Mouse (Mus musculus) hindbrain, embryonic 12.5 days (tissue): ENCODE measurements around the gene Sphk2. TPM values are rescaled to one million over a fixed set of nuclear protein-coding genes. Genes with fewer than 3 reads are reported as not detected.

Source experiments
- ATAC-seq: fragments of 200-750 bp; cut with Nextera tagmentation; 2 replicates; pipeline ENCODE4 v1.8.0; 2017; ENCODE audit warnings: moderate TSS enrichment; ENCODE audit not compliant: low FRiP score
- H3K27ac ChIP-seq: fragments of 300-500 bp; sonication (generic); 2 replicates; pipeline ENCODE4 v1.5.1; 2016; ENCODE audit warnings: mild to moderate bottlenecking
- H3K27me3 ChIP-seq: fragments of 300-500 bp; sonication (generic); 2 replicates; pipeline ENCODE4 v1.6.1; 2016; ENCODE audit warnings: mild to moderate bottlenecking
- H3K36me3 ChIP-seq: fragments of 300-500 bp; sonication (generic); 2 replicates; pipeline ENCODE4 v1.6.1; 2016; ENCODE audit warnings: mild to moderate bottlenecking
- H3K4me1 ChIP-seq: fragments of 300-500 bp; sonication (generic); 2 replicates; pipeline ENCODE4 v1.6.1; 2016
- H3K4me2 ChIP-seq: fragments of 300-500 bp; sonication (generic); replicated peaks from 2 replicates; pipeline ENCODE4 v1.6.1; 2016; ENCODE audit warnings: mild to moderate bottlenecking
- H3K4me3 ChIP-seq: fragments of 300-500 bp; sonication (generic); 2 replicates; pipeline ENCODE4 v1.5.1; 2016; ENCODE audit warnings: mild to moderate bottlenecking
- H3K9ac ChIP-seq: fragments of 300-500 bp; sonication (generic); 2 replicates; pipeline ENCODE4 v1.6.1; 2016; ENCODE audit warnings: mild to moderate bottlenecking, moderate library complexity
- H3K9me3 ChIP-seq: fragments of 300-500 bp; sonication (generic); replicated peaks from 2 replicates; pipeline ENCODE4 v1.6.1; 2016; ENCODE audit warnings: mild to moderate bottlenecking
- WGBS: fragments of 180-500 bp; shearing (Covaris S2); methylation state at CpG from one replicate; pipeline ENCODE4 v1.1.7; 2016; 5-methylcytosine and 5-hydroxymethylcytosine counted together
- polyA plus RNA-seq: library from polyadenylated mRNA; unstranded; fragments of >200 nt; fragmentation: Nextera tagmentation; extraction: Ambion mirVana; gene quantifications from 2 replicates; pipeline ENCODE4 v1.2.1, GENCODE M21; 2016

The Sphk2 gene
- 28.7 and 30.3 TPM in 2 replicates for polyA plus RNA-seq

DNA sequence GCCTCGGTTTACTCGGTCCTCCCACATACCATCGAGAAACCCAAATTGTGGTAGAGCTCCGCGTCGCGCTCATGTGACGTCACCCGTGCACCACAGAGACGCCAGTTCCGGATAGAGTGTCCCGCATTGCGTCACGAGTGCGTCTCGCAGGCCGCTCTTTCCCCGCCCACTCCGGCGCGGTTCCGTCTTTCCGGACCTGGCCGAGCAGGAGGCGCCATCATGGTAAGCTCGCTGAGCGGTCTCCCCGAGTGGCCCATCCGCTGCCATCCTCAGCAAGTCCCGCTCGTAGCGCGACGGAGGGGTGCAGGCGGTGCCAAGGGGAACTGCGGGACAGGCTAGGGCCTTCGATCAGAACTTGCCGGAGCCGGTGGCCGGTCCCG, at the start of gene Sphk2:
Gene Sphk2 (minus strand): TSS at position 85 of the 380 bp plus-strand sequence.
- peak within 1 kb of the TSS; percentile 87 for H3K4me3 ChIP-seq
- ATAC-seq: peak; percentile 70
- H3K27me3 ChIP-seq: no peaks in the 10 kb centered on the region
- peak within 1 kb of the TSS; percentile 91 for H3K9ac ChIP-seq
- H3K4me1 ChIP-seq: peaks cover 55% of the 10 kb centered on the region
- WGBS: under 1% methylated on average over 41 of the region's 41 CpGs
- peak within 1 kb of the TSS; percentile 93 for H3K4me2 ChIP-seq
- H3K9me3 ChIP-seq: no peaks in the 10 kb centered on the region
- H3K36me3 ChIP-seq: peaks cover 44% of the 10 kb centered on the region
- peak within 1 kb of the TSS; percentile 90 for H3K27ac ChIP-seq

GRCm38 (mm10) chr7:45767500-45767899, 49.7 kb upstream of the Sphk2 start:
- no peaks in the 10 kb centered on the region for H3K36me3 ChIP-seq
- no peak overlapping the region for H3K9ac ChIP-seq
- H3K4me2 ChIP-seq: no peak overlapping the region
- no peak overlapping the region for H3K4me3 ChIP-seq
- no peaks in the 10 kb centered on the region for H3K4me1 ChIP-seq
- WGBS: 89% methylated on average over 6 of the region's 6 CpGs
- H3K9me3 ChIP-seq: no peaks in the 10 kb centered on the region
- H3K27ac ChIP-seq: no peak overlapping the region
- ATAC-seq: no peak
- H3K27me3 ChIP-seq: peaks cover 4% of the 10 kb centered on the region; the same call in 1 of the 2 replicates

GRCm38 (mm10) chr7:45766764-45767163, 49.0 kb upstream of the Sphk2 start:
- no peaks in the 10 kb centered on the region for H3K36me3 ChIP-seq
- H3K4me3 ChIP-seq: no peak overlapping the region
- H3K9ac ChIP-seq: no peak overlapping the region
- WGBS: 46% methylated on average over 8 of the region's 8 CpGs
- ATAC-seq: no peak
- H3K9me3 ChIP-seq: no peaks in the 10 kb centered on the region
- H3K4me2 ChIP-seq: no peak overlapping the region
- no peak overlapping the region for H3K27ac ChIP-seq
- peaks cover 4% of the 10 kb centered on the region; the same call in 1 of the 2 replicates for H3K27me3 ChIP-seq
- no peaks in the 10 kb centered on the region for H3K4me1 ChIP-seq

DNA sequence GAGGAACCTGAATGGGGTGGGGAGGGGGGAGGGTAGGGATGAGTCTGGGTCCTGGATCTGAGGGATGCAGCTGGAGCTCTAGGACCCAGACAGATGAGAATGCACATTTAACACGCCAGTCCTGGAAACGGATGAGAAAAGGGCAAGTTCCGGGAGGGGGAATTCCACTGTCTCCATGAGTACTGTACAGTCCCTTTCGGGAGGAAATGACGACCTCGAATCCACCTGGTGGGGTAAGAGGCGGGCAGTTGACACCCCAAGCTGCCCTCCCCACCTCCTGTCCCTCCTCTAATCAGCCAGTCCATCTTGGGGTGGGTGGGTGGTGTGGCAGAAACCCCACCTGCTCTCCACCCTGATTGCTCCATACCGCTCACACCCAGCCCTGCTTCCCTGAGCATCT, 48.2 kb upstream of the Sphk2 start:
- Histone ChIP-seq H3K9ac (no peak overlapping the region), H3K36me3 (no peaks in the 10 kb centered on the region), H3K27me3 (peaks cover 4% of the 10 kb centered on the region; the same call in 1 of the 2 replicates), H3K27ac (no peak overlapping the region), H3K9me3 (no peaks in the 10 kb centered on the region), H3K4me3 (no peak overlapping the region), H3K4me2 (no peak overlapping the region), H3K4me1 (no peaks in the 10 kb centered on the region)
- no peak for ATAC-seq
- 64% methylated on average over 8 of the region's 8 CpGs for WGBS

- no peak overlapping the region for H3K4me3 ChIP-seq
- no peak overlapping the region for H3K27ac ChIP-seq
- H3K4me1 ChIP-seq: peaks cover 3% of the 10 kb centered on the region; the same call in 1 of the 2 replicates
- H3K9me3 ChIP-seq: no peaks in the 10 kb centered on the region
- no peaks in the 10 kb centered on the region for H3K36me3 ChIP-seq
- 59% methylated on average over 5 of the region's 5 CpGs for WGBS
- H3K9ac ChIP-seq: no peak overlapping the region
- ATAC-seq: no peak; the same call in 1 of the 2 replicates
- peaks cover 38% of the 10 kb centered on the region for H3K27me3 ChIP-seq
- H3K4me2 ChIP-seq: no peak overlapping the region
Observed at GRCm38 (mm10) chr7:45760151-45760550, 42.3 kb upstream of the Sphk2 start.

GRCm38 (mm10) chr7:45759400-45759799, 41.6 kb upstream of the Sphk2 start:
- Histone ChIP-seq H3K4me2 (peak overlapping the region; percentile 40), H3K9me3 (no peaks in the 10 kb centered on the region), H3K27ac (no peak overlapping the region), H3K4me3 (peak overlapping the region; percentile 6; the same call in 1 of the 2 replicates), H3K36me3 (no peaks in the 10 kb centered on the region), H3K9ac (peak overlapping the region; percentile 2; the same call in 1 of the 2 replicates), H3K27me3 (peaks cover 34% of the 10 kb centered on the region), H3K4me1 (peaks cover 3% of the 10 kb centered on the region; the same call in 1 of the 2 replicates)
- WGBS: 8% methylated on average over 27 of the region's 27 CpGs
- ATAC-seq: 0 out of 2 replicates have a peak, but pooled peaks have one; percentile 54

- H3K36me3 ChIP-seq: no peaks in the 10 kb centered on the region
- peaks cover 3% of the 10 kb centered on the region; the same call in 1 of the 2 replicates for H3K4me1 ChIP-seq
- no peaks in the 10 kb centered on the region for H3K9me3 ChIP-seq
- peaks cover 34% of the 10 kb centered on the region for H3K27me3 ChIP-seq
- no peak for ATAC-seq
- no peak overlapping the region for H3K9ac ChIP-seq
- H3K27ac ChIP-seq: no peak overlapping the region
- no peak overlapping the region for H3K4me3 ChIP-seq
- no peak overlapping the region for H3K4me2 ChIP-seq
- WGBS: 58% methylated on average over 6 of the region's 6 CpGs
Observed at GRCm38 (mm10) chr7:45755703-45756102, 37.9 kb upstream of the Sphk2 start.

GRCm38 (mm10) chr7:45750162-45750561, 32.4 kb upstream of the Sphk2 start:
- H3K27ac ChIP-seq: no peak overlapping the region
- ATAC-seq: no peak
- no peaks in the 10 kb centered on the region for H3K27me3 ChIP-seq
- no peak overlapping the region for H3K9ac ChIP-seq
- no peak overlapping the region for H3K4me2 ChIP-seq
- WGBS: 82% methylated on average over 9 of the region's 9 CpGs
- H3K36me3 ChIP-seq: no peaks in the 10 kb centered on the region
- H3K9me3 ChIP-seq: no peaks in the 10 kb centered on the region
- no peak overlapping the region for H3K4me3 ChIP-seq
- peaks cover 10% of the 10 kb centered on the region for H3K4me1 ChIP-seq

DNA sequence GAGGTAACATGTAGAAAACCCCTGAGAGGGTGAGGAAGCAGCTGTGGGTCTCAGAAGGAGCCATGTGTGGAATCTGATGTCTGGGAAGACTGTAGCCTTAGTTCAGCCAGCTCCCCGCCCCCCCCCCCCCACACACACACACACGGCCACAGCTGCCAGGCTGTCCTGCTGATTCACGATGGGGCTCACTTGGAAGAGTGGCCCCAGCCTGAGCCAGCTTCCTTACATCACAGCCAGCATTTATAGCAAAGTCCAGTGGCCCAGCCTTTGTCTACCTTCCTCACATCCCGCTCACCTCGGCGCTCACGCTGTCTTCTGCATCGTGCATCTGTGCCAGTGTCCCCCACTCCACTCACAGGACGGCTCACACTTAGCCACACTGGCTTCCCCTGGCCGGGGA, 31.6 kb upstream of the Sphk2 start:
- Histone ChIP-seq H3K4me2 (no peak overlapping the region), H3K4me1 (peaks cover 10% of the 10 kb centered on the region), H3K9ac (0 out of 2 replicates have a peak overlapping the region, but pooled peaks have one; percentile 24), H3K27me3 (no peaks in the 10 kb centered on the region), H3K27ac (no peak overlapping the region), H3K9me3 (no peaks in the 10 kb centered on the region), H3K36me3 (no peaks in the 10 kb centered on the region), H3K4me3 (no peak overlapping the region)
- no peak for ATAC-seq
- WGBS: 56% methylated on average over 9 of the region's 10 CpGs

- H3K27ac ChIP-seq: no peak overlapping the region
- no peak for ATAC-seq
- no peak overlapping the region for H3K4me3 ChIP-seq
- no peak overlapping the region for H3K4me2 ChIP-seq
- 80% methylated on average over 7 of the region's 7 CpGs for WGBS
- no peaks in the 10 kb centered on the region for H3K27me3 ChIP-seq
- H3K9me3 ChIP-seq: no peaks in the 10 kb centered on the region
- H3K36me3 ChIP-seq: no peaks in the 10 kb centered on the region
- no peak overlapping the region; the same call in 1 of the 2 replicates for H3K9ac ChIP-seq
- peaks cover 10% of the 10 kb centered on the region for H3K4me1 ChIP-seq
Observed at GRCm38 (mm10) chr7:45748110-45748509, 30.3 kb upstream of the Sphk2 start.

GRCm38 (mm10) chr7:45747450-45747849, 29.6 kb upstream of the Sphk2 start:
- Histone ChIP-seq H3K9me3 (no peaks in the 10 kb centered on the region), H3K4me1 (peaks cover 10% of the 10 kb centered on the region), H3K4me3 (no peak overlapping the region), H3K9ac (no peak overlapping the region), H3K4me2 (no peak overlapping the region), H3K27me3 (0 out of 2 replicates have a peak, but pooled peaks cover under 1% of the 10 kb centered on the region), H3K27ac (no peak overlapping the region), H3K36me3 (no peaks in the 10 kb centered on the region)
- WGBS: 84% methylated on average over 5 of the region's 5 CpGs
- no peak for ATAC-seq

DNA sequence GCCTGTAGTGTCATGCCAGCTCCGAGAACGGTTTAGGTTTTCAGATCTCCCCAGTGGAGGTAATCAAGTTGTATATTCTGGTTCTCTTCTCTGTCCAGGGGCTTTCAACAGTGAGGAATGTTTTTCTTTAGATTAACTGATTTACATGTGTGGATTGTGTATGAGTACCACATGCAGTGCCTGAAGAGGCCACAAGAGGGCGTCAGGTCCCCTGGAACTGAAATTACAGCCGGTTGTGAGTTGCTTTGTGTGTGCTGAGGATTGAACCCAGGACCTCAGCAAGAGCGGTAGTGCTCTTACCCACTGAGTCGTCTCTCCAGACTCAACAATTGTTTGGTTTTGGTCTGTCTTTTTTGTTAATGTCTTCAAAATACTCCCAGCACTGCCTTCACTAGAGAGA, 28.7 kb upstream of the Sphk2 start:
- Histone ChIP-seq H3K27me3 (peaks cover 6% of the 10 kb centered on the region; the same call in 1 of the 2 replicates), H3K4me2 (no peak overlapping the region), H3K9me3 (no peaks in the 10 kb centered on the region), H3K4me3 (no peak overlapping the region), H3K36me3 (no peaks in the 10 kb centered on the region), H3K27ac (no peak overlapping the region), H3K4me1 (peaks cover 10% of the 10 kb centered on the region), H3K9ac (no peak overlapping the region)
- ATAC-seq: no peak
- 68% methylated on average over 6 of the region's 6 CpGs for WGBS

DNA sequence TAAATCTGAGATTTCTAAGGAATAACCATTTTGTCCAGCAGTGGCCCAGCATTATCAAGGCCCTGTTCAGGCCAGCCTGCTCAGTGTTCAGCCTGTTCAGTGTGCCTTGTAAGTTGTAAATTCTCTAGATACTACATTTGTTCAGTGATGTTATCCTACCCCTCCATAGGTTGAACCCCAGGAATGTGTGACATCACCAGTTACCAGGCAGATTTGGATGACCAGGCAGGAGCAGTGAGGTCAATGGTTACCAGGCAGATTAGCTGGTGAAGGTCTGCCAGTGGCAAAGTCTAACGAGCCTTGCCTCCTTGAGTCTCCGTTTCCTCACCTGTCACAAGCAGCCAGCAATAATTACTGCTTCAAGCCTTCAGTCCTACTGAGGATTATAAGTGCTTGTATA, 26.6 kb upstream of the Sphk2 start:
- Histone ChIP-seq H3K4me3 (no peak overlapping the region), H3K36me3 (no peaks in the 10 kb centered on the region), H3K27me3 (peaks cover 15% of the 10 kb centered on the region; the same call in 1 of the 2 replicates), H3K9me3 (no peaks in the 10 kb centered on the region), H3K4me2 (no peak overlapping the region), H3K4me1 (peaks cover 5% of the 10 kb centered on the region), H3K9ac (no peak overlapping the region), H3K27ac (no peak overlapping the region)
- ATAC-seq: no peak
- WGBS: 51% methylated on average over 2 of the region's 2 CpGs
